Mouse (Mus musculus) liver, adult 2 months (tissue): Measurements from ENCODE around the gene Kalrn.

Source experiments
- CTCF ChIP-seq: fragments of 200-500 bp; IDR thresholded peaks from 2 replicates; pipeline ENCODE4 v1.5.1; 2011; ENCODE audit warnings: low read depth, low read length, control low read depth
- POLR2A ChIP-seq: fragments of 200-500 bp; IDR thresholded peaks from 2 replicates; pipeline ENCODE4 v1.6.1; 2011; ENCODE audit warnings: low read length, control low read depth; ENCODE audit not compliant: insufficient read depth; ENCODE audit errors: extremely low read depth

DNA sequence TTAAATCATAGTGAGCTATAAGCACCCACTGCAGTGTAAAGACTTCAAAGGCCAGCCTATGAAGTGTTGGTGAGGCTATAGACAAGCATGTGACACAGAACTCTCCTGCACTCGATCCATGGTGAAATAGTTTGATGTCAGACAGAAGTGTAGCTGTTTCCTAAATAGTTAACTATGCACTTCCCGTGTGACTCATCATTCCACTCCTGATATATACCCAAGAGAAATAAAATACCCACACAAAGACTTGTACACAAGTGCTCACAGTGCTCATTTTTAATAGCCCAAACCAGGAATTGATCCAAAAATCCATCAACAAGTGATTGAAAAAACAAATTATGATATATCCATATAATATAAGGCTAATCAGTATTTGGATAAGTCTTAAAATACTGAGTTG is 19.4 kb upstream of the Kalrn start:
- TF ChIP-seq CTCF (no peak), POLR2A (no peak)
